Mouse (Mus musculus): ENCODE measurements at regions not wholly inside any gene's neighbourhood (a gene's known extent, or its start where the extent isn't known, plus 50 kb on each side); places are given as distances from the start of the nearest gene placed in this dataset.

DNA sequence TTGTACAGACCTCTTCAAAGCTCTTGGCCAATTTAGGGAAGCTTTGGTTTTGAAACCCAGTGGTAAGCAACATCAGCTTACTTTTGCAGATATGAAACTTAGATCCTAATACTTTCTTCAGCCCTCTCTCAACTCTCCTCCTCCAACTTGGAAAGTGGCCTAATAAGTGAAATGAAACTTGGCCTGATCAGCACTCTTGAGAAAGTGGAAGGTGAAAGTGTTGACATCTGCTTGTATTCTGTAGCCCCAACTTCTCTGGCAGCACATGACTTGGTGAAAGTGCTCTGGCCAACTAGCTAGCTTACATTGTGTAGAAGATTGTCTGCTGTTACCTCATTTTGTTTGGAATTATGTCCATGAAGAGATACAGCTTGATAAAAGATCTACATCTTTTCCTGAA, 61.1 kb upstream of the Prdm1 start:
- TF ChIP-seq POLR2A (IDR thresholded peaks at IDR 0.05; ENCODE audit: low read depth, low read length) (no peak), CTCF (IDR thresholded peaks at IDR 0.05; ENCODE audit: borderline replicate concordance, insufficient read depth, low read length) (no peak)

All from embryonic fibroblast, embryonic 13.5 days (primary cell).